Mouse (Mus musculus) thymus, postnatal 10 days (tissue): ENCODE data around the gene Armcx2.
"Not testable (repeated sequence)": the region's sequence is repeated elsewhere in the genome, so short reads cannot be mapped to it uniquely, and the experiment has no call there.

Source experiments
- DNase-seq, 2 experiments: peaks; one replicate each; pipeline ENCODE4 v3.0.0; 2021; ENCODE audit warnings: low spot score in 2 of 2

Gene Armcx2

DNA sequence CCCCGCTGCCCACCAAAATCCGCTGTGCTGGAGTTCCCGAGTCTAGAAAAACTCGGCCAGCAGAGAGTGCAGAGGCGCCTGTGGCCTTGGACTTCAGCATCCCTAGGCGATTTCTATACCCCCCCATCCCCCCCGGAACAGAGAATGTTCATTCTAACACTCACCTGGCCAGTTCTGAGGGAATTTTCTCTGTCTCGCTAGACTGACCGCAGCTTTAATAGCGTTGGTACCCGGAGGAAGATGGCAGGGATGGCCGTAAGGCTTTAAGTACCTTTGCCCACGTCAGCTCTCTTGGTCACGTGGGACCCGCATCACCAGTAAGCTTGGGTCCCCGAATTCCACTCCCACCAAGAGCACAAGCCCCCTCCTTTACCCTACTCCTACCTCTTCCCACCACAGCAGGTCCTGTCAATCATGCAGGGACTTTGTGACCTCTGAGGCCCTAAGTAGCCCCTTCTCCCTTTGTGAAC is at the start of gene Armcx2:
TSS of gene Armcx2 (minus strand) at position 467 of the 470 bp plus-strand sequence.
- peak in 1 of 2 experiments; percentile 20 for DNase-seq

GRCm38 (mm10) chrX:134849662-134850061 is 40.6 kb upstream of the Armcx2 start:
- DNase-seq = no peak

DNA sequence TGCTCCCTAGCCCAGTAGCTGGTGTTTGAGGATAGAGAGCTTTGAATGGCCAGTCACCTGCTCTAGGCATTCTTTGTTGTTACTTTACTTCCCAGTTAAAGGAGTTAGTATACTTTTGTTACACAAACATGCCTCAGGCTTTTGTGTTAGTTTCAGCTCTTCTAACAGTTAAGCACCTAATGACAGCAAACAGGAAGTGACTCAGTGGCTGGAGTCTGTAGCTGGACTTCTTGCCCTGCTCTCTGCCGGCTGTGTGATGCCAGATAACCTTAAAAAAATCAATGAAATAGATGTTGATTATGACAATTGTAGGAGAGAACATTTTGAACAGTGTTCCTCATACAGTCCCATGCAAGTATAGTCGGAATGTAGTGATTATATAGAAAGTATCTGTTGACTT is 35.4 kb upstream of the Armcx2 start:
- no peak for DNase-seq

- no peak for DNase-seq
These were observed 21.5 kb upstream of the Armcx2 start for GRCm38 (mm10) chrX:134830508-134830907.

DNA sequence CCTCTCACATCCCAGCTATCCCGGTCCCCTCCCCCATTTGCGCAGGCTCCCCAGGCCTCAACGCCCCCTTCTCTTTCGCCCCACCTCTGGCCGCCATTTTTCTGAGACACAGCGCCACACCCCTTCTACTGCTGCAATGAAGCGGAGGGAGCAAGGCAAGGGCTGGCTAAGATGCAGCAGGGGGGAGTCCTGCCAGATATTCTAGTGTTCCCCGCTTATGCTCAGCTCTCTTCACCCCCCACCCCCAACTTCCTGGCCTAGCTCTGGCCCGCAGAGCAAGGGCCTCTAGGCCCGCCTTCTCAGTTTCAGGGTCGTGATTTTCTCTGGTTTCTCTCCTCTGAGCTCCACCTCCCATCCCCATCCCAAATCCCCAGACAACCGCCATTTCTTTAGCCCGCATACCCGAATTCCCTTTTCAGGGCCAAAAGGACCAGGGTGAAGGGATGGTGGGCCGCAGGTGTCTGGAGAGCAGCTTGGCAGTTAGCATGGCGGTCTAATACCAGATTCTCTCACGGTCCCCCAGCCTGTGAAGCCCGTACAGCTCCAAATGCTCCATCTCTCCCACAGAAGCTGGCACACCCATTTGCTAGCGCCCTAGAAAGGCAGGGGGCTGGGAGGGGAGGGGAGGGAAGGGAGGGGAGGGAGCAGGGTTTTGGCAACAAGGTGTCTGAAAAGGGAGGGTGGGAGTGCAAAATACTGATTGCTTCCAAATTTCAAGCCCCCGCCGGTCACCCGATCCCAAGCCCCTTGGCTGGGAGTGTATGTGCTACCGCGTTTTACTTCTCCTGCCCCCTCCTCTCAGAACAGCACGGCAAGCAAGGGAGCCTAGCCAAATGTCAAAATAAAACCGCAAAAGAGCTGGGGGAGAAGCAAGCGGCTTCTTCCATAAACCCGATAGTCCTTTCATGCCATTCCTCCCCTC is 927 bp downstream of the Armcx2 start:
- DNase-seq = peak in 1 of 2 experiments; percentile 4

GRCm38 (mm10) chrX:134787728-134788127 is 21.3 kb downstream of the Armcx2 start:
- DNase-seq = no peak

GRCm38 (mm10) chrX:134763428-134764198 is 45.4 kb downstream of the Armcx2 start:
- DNase-seq = not testable (repeated sequence)

GRCm38 (mm10) chrX:134757293-134757995 is 51.6 kb downstream of the Armcx2 start:
- DNase-seq = no peak

- DNase-seq = peak; percentile 27 to 34
These were observed 52.4 kb downstream of the Armcx2 start, which contains the start of gene Armcx3 for GRCm38 (mm10) chrX:134756434-134757292. Gene Armcx3, plus strand, starts transcription at chrX:134756595.
